Mouse (Mus musculus) embryonic facial prominence, embryonic 14.5 days (tissue): ENCODE data around the gene Sema5a. TPM values are rescaled to one million over a fixed set of nuclear protein-coding genes. Genes with fewer than 3 reads are reported as not detected.

Experiments used
- ATAC-seq: fragments of 200-750 bp; cut with Nextera tagmentation; 2 replicates; pipeline ENCODE4 v1.8.0; 2017; ENCODE audit warnings: low read depth, moderate number of reproducible peaks, moderate TSS enrichment
- DNase-seq: peaks from one replicate; pipeline ENCODE4 v3.0.0-alpha.2; 2015; ENCODE audit warnings: low spot score
- H3K27ac ChIP-seq: fragments of 300-500 bp; sonication (generic); replicated peaks from 2 replicates; pipeline ENCODE4 v1.5.1; 2014; ENCODE audit warnings: low read depth, mild to moderate bottlenecking, low read length, moderate library complexity
- H3K27me3 ChIP-seq: fragments of 300-500 bp; sonication (generic); replicated peaks from 2 replicates; pipeline ENCODE4 v1.6.1; 2014; ENCODE audit warnings: low read length; ENCODE audit not compliant: control insufficient read depth, insufficient read depth
- H3K36me3 ChIP-seq: fragments of 300-500 bp; sonication (generic); 2 replicates; pipeline ENCODE4 v1.6.1; 2014; ENCODE audit warnings: low read length, mixed read lengths; ENCODE audit not compliant: control insufficient read depth, insufficient read depth
- H3K4me1 ChIP-seq: fragments of 300-500 bp; sonication (generic); 2 replicates; pipeline ENCODE4 v1.6.1; 2014; ENCODE audit warnings: antibody characterized with exemption, low read length; ENCODE audit not compliant: control insufficient read depth, insufficient read depth
- H3K4me2 ChIP-seq: fragments of 300-500 bp; sonication (generic); 2 replicates; pipeline ENCODE4 v1.6.1; 2014; ENCODE audit warnings: low read depth, mild to moderate bottlenecking, low read length, moderate library complexity, mixed read lengths
- H3K4me3 ChIP-seq: fragments of 300-500 bp; sonication (generic); 2 replicates; pipeline ENCODE4 v1.5.1; 2014; ENCODE audit warnings: low read depth, mild to moderate bottlenecking, low read length
- H3K9ac ChIP-seq: fragments of 300-500 bp; sonication (generic); 2 replicates; pipeline ENCODE4 v1.6.1; 2014; ENCODE audit warnings: low read depth, mild to moderate bottlenecking, low read length, moderate library complexity, mixed read lengths
- H3K9me3 ChIP-seq: fragments of 300-500 bp; sonication (generic); 2 replicates; pipeline ENCODE4 v1.6.1; 2016; ENCODE audit warnings: low read length; ENCODE audit not compliant: control insufficient read depth
- WGBS: fragments of 180-500 bp; shearing (Covaris S2); extraction: QIAGEN DNeasy Blood & Tissue Kit; methylation state at CpG from one replicate; pipeline ENCODE4 v1.1.7; 2014; 5-methylcytosine and 5-hydroxymethylcytosine counted together
- polyA plus RNA-seq: library from polyadenylated mRNA; unstranded; fragments of >200 nt; fragmentation: Nextera tagmentation; extraction: Ambion mirVana; gene quantifications from 2 replicates; pipeline ENCODE4 v1.2.1, GENCODE M21; 2014

Gene Sema5a
- polyA plus RNA-seq, 1 experiment from 2014 or later, result 26.7 TPM

DNA sequence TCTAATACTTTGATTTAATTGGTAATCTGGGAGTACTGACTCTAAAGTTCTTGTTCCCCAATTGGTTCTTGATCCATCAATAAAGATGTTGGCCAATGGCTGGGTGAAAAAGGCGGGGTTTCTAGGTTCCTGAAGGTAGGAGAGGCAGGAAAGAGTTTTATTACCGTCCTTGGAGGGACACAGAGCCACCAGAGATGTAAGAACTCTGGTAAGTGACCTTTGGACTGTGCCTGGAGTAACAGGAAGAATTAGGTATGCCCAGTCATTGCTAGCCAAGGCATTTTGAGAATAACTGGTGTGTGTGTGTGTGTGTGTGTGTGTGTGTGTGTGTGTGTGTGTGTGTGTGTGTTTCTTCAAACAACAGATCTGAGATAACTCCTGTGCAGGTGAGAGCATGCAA lies 330.6 kb downstream of the Sema5a start:
- Histone ChIP-seq H3K27ac (no peak overlapping the region), H3K4me2 (no peak overlapping the region), H3K4me1 (no peaks in the 10 kb centered on the region; the same call in 1 of the 2 replicates), H3K9me3 (no peaks in the 10 kb centered on the region), H3K27me3 (no peaks in the 10 kb centered on the region), H3K36me3 (0 out of 2 replicates have a peak, but pooled peaks cover 8% of the 10 kb centered on the region), H3K4me3 (no peak overlapping the region), H3K9ac (no peak overlapping the region)
- ATAC-seq (no peak), DNase-seq (no peak)
- 70% methylated on average over 2 of the region's 2 CpGs for WGBS

DNA sequence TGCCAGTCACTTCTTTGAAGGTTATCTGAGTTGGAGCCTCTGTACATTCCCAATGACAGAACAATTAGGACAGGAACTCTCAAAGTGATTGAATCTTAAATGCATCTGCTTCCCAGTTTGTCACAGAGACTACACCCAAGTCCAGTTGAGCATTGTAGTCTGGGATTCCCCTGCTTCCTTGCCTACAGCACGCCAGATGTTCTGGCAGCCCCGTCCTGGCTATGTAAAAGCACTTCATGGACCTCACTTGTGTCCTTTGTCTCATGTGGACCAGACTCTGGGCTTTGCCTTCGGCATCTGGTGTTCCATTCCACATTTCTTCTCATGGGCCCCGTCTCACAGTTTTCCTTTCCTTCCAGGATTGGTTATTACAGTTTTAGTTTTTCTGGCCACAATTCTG lies 334.7 kb downstream of the Sema5a start:
- no peaks in the 10 kb centered on the region; the same call in 1 of the 2 replicates for H3K4me1 ChIP-seq
- 0 out of 2 replicates have a peak, but pooled peaks cover 8% of the 10 kb centered on the region for H3K36me3 ChIP-seq
- no peak for ATAC-seq
- H3K4me2 ChIP-seq, result no peak overlapping the region
- 77% methylated on average over 4 of the region's 4 CpGs for WGBS
- H3K9me3 ChIP-seq, result no peaks in the 10 kb centered on the region
- H3K4me3 ChIP-seq, result no peak overlapping the region
- no peak overlapping the region for H3K27ac ChIP-seq
- H3K27me3 ChIP-seq, result no peaks in the 10 kb centered on the region
- DNase-seq, result no peak
- H3K9ac ChIP-seq, result no peak overlapping the region

DNA sequence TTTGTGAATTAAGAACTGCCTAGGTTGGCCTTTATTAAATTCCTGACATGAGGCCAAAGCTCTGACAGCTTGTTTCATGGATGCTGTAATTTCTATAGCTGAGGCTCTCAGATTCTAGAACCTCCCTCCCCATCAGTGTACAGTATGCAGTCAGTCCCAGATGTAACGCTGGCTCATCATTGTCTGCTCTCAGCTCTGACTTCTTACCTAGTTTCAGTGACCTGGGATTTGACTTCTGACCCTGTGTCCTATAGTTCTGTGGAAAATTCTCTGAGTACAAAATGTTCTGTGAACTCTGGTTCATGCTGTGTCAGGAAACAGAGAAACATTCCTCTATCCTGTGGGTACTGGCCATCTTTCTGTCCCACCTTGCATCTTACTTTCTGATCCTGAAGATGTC lies 346.0 kb downstream of the Sema5a start:
- WGBS, result 76% methylated on average over 1 of the region's 1 CpGs
- Histone ChIP-seq H3K4me2 (no peak overlapping the region), H3K4me3 (no peak overlapping the region), H3K4me1 (no peaks in the 10 kb centered on the region), H3K27me3 (no peaks in the 10 kb centered on the region), H3K36me3 (no peaks in the 10 kb centered on the region), H3K27ac (no peak overlapping the region), H3K9me3 (no peaks in the 10 kb centered on the region), H3K9ac (no peak overlapping the region)
- ATAC-seq (no peak), DNase-seq (no peak)

DNA sequence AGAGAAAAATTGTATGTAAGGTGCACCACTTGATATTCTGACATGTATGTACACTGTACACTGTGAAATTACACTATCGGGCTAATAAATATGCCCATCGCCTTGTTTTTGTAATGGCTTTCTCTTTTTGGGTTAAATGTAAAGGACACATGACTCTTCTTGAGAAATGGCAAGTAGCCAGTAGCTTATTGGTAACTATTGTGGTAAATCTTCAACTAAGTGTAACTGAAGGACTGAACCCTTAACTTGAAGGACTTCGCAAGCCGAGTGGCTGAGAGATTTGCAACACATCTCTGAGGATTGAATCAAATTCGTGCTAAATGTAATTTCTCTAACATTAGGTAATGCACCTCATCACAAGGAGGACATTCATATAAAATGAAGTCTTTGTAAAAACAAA lies 349.1 kb downstream of the Sema5a start:
- ATAC-seq (no peak), DNase-seq (no peak)
- Histone ChIP-seq H3K9ac (no peak overlapping the region), H3K27me3 (no peaks in the 10 kb centered on the region), H3K27ac (no peak overlapping the region), H3K4me3 (no peak overlapping the region), H3K9me3 (no peaks in the 10 kb centered on the region), H3K4me2 (no peak overlapping the region), H3K4me1 (no peaks in the 10 kb centered on the region), H3K36me3 (no peaks in the 10 kb centered on the region)
- WGBS, result 93% methylated on average over 5 of the region's 5 CpGs

DNA sequence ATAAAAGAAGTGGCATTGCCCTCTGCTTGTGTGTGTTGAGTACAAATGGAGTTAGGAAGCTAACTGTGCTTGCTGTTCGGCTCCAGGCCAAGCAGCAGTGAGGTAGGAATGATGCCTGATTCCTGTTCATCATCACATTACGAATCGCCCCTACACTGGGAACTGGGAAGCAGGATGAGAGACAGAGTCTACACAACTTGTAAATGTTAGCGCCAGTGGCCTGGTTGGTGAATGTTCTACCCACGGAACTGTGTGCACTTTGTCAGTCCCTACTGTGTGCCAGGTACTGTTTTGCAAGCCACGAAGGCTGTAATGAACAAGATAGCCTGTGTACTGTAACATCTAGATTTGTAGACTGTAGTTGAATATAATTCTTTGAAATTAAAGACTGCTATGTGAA lies 352.0 kb downstream of the Sema5a start:
- WGBS, result 85% methylated on average over 6 of the region's 6 CpGs
- H3K36me3 ChIP-seq, result no peaks in the 10 kb centered on the region
- DNase-seq (no peak), ATAC-seq (no peak)
- no peaks in the 10 kb centered on the region for H3K9me3 ChIP-seq
- H3K4me2 ChIP-seq, result no peak overlapping the region
- no peaks in the 10 kb centered on the region for H3K27me3 ChIP-seq
- no peak overlapping the region for H3K9ac ChIP-seq
- H3K4me1 ChIP-seq, result no peaks in the 10 kb centered on the region
- no peak overlapping the region for H3K27ac ChIP-seq
- H3K4me3 ChIP-seq, result no peak overlapping the region

DNA sequence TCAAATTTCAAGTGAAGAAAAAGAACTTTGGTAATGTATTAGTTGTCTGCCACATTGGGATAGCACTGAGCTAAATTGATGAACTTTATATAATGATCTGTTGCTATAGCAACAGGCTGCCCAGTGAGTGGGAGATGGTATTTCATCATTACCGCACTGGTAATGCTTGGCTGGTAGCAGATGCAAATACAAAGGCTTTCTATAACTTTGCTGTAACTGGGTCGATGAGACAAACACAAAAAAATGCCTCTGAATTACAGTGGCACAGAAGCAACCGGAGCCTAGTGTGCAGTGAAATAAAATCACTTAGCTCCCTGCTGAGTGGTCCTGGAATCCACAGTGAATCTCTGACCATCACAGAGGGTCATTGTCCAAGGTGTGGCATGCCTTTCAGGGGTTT lies 352.6 kb downstream of the Sema5a start:
- Histone ChIP-seq H3K4me3 (no peak overlapping the region), H3K27me3 (no peaks in the 10 kb centered on the region), H3K4me2 (no peak overlapping the region), H3K27ac (no peak overlapping the region), H3K4me1 (no peaks in the 10 kb centered on the region), H3K36me3 (no peaks in the 10 kb centered on the region), H3K9ac (no peak overlapping the region), H3K9me3 (no peaks in the 10 kb centered on the region)
- WGBS, result 65% methylated on average over 3 of the region's 3 CpGs
- ATAC-seq (no peak), DNase-seq (no peak)

DNA sequence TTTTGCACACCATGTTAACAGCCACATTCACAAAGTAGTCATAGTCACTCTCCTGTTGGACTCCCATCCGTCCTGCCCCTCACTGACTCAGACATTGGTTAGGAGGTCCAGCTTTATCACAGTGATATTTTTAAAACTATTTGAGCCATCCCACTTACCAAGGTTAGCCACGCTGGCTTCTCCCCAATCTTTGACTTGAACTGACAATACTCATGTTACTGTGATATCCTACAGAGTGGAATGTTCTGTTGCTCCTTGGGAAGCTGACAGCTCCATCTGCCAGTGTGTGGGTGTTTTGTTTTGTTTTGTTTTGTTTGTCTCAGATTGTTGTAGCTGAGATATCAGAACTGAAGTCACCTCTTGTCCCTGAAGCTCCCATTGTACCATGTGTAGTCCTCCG lies 362.6 kb downstream of the Sema5a start:
- WGBS, result 96% methylated on average over 3 of the region's 3 CpGs
- H3K27me3 ChIP-seq, result no peaks in the 10 kb centered on the region

DNA sequence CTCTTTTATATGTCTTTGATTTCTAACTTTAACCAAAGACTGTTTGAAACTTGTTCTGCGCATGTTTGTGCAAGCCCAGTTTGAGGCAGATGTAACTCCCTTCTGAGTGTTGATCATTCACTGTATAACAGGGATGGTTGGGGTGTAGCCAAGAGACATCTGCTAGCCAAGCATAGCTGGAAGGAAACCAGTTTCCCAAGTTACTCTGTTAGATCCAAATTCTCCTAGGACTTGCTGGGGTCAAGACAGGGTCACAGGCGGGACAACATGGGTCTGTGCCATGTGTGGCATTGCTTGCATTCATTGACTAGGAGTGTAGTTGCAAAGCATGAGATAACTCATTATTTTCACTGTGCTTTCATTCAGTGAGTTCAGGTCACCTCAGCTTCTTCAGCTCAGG lies 366.2 kb downstream of the Sema5a start:
- no peaks in the 10 kb centered on the region for H3K9me3 ChIP-seq
- WGBS, result 71% methylated on average over 2 of the region's 2 CpGs
- no peaks in the 10 kb centered on the region for H3K36me3 ChIP-seq
- no peak overlapping the region for H3K9ac ChIP-seq
- no peaks in the 10 kb centered on the region for H3K27me3 ChIP-seq
- peak; percentile 47; the same call in 1 of the 2 replicates for ATAC-seq
- peak; percentile 76 for DNase-seq
- H3K4me3 ChIP-seq, result no peak overlapping the region
- no peak overlapping the region for H3K27ac ChIP-seq
- peaks cover 3% of the 10 kb centered on the region; the same call in 1 of the 2 replicates for H3K4me1 ChIP-seq
- H3K4me2 ChIP-seq, result no peak overlapping the region

More for the DNA sequence above, 362.6 kb downstream of the Sema5a start:
- no peak overlapping the region for H3K9ac ChIP-seq
- no peaks in the 10 kb centered on the region for H3K36me3 ChIP-seq
- no peak for ATAC-seq
- H3K4me2 ChIP-seq, result no peak overlapping the region
- peaks cover 3% of the 10 kb centered on the region; the same call in 1 of the 2 replicates for H3K4me1 ChIP-seq
- no peak overlapping the region for H3K4me3 ChIP-seq
- DNase-seq, result no peak
- no peak overlapping the region for H3K27ac ChIP-seq
- H3K9me3 ChIP-seq, result no peaks in the 10 kb centered on the region

DNA sequence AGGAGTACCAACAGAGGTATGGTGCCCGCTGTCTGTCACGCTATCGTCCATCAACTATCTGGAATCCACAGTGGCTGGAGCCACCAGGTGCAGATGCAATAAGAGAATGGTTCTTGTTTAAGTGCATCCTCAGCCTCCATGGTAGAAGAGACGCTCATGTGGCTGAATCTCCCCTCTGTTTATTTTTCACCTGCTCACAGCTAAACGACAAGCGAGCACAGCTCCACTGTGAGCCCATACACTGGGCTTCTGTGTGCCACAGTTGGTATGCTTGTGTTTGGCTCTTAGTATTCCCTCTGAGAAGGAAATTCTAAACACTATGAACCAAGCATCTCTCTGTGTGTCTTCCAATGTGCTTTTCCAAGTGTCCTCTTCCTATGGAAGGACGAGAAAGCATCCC lies 366.6 kb downstream of the Sema5a start:
- H3K4me1 ChIP-seq, result peaks cover 3% of the 10 kb centered on the region; the same call in 1 of the 2 replicates
- H3K9me3 ChIP-seq, result no peaks in the 10 kb centered on the region
- H3K27ac ChIP-seq, result no peak overlapping the region
- no peak overlapping the region for H3K9ac ChIP-seq
- no peaks in the 10 kb centered on the region for H3K36me3 ChIP-seq
- no peak overlapping the region for H3K4me2 ChIP-seq
- DNase-seq, result no peak
- H3K27me3 ChIP-seq, result no peaks in the 10 kb centered on the region
- WGBS, result 85% methylated on average over 7 of the region's 7 CpGs
- no peak overlapping the region for H3K4me3 ChIP-seq
- ATAC-seq, result no peak
